Mouse (Mus musculus) heart, postnatal 0 days (tissue): ENCODE results near the gene Nrip1.

Source experiments
- CTCF ChIP-seq: IDR thresholded peaks from 2 replicates; pipeline ENCODE4 v1.5.1; 2016; ENCODE audit warnings: antibody characterized with exemption, control low read depth, low read depth
- EP300 ChIP-seq: IDR thresholded peaks from 2 replicates; pipeline ENCODE4 v1.6.1; 2016; ENCODE audit warnings: antibody characterized with exemption, low read depth

GRCm38 (mm10) chr16:76323594-76324307 is 49.9 kb downstream of the Nrip1 start:
- TF ChIP-seq EP300 (no peak), CTCF (no peak)
